Mouse (Mus musculus): ENCODE measurements around the gene Lingo4. TPM values are rescaled to one million over a fixed set of nuclear protein-coding genes. Genes with fewer than 3 reads are reported as not detected.

Gene Lingo4
- polyA plus RNA-seq, 1 experiment: 0.28 TPM

Other genes with a start within 250 kb of the Lingo4 start
- gene Gm10696, start 220.3 kb upstream of the Lingo4 start, polyA plus RNA-seq (2012; ENCODE audit: insufficient read depth, insufficient read length, missing spikeins): not detected in 2 replicates
- gene Gm5286, start 201.8 kb upstream of the Lingo4 start, polyA plus RNA-seq (2012; ENCODE audit: insufficient read depth, insufficient read length, missing spikeins): not detected in 2 replicates
- gene Gm4778, start 134.5 kb upstream of the Lingo4 start, polyA plus RNA-seq (2012; ENCODE audit: insufficient read depth, insufficient read length, missing spikeins): not detected in 2 replicates
- gene Them4, start 88.4 kb upstream of the Lingo4 start, polyA plus RNA-seq (2012; ENCODE audit: insufficient read depth, insufficient read length, missing spikeins): 20.7 and 24.0 TPM in 2 replicates
- not detected in 2 replicates for gene Them5, start 56.4 kb upstream of the Lingo4 start, polyA plus RNA-seq (2012; ENCODE audit: insufficient read depth, insufficient read length, missing spikeins)
- gene C2cd4d, start 36.1 kb upstream of the Lingo4 start, polyA plus RNA-seq (2012; ENCODE audit: insufficient read depth, insufficient read length, missing spikeins): 0.88 TPM in 1 of 2 replicates, not detected in the other
- 40.2 and 47.9 TPM in 2 replicates for gene Rorc, start 25.7 kb upstream of the Lingo4 start, polyA plus RNA-seq (2012; ENCODE audit: insufficient read depth, insufficient read length, missing spikeins)
- 24.3 and 29.6 TPM in 2 replicates for gene Tdrkh, start 14.8 kb downstream of the Lingo4 start, polyA plus RNA-seq (2012; ENCODE audit: insufficient read depth, insufficient read length, missing spikeins)
- 86.4 and 105 TPM in 2 replicates for gene Mrpl9, start 44.8 kb downstream of the Lingo4 start, polyA plus RNA-seq (2012; ENCODE audit: insufficient read depth, insufficient read length, missing spikeins)
- not detected in 2 replicates for gene Oaz3, start 45.4 kb downstream of the Lingo4 start, polyA plus RNA-seq (2012; ENCODE audit: insufficient read depth, insufficient read length, missing spikeins)
- not detected in 2 replicates for gene Celf3, start 79.8 kb downstream of the Lingo4 start, polyA plus RNA-seq (2012; ENCODE audit: insufficient read depth, insufficient read length, missing spikeins)
- not detected in 2 replicates for gene Riiad1, start 81.8 kb downstream of the Lingo4 start, polyA plus RNA-seq (2012; ENCODE audit: insufficient read depth, insufficient read length, missing spikeins)
- 12.9 and 23.1 TPM in 2 replicates for gene Snx27, start 184.2 kb downstream of the Lingo4 start, polyA plus RNA-seq (2012; ENCODE audit: insufficient read depth, insufficient read length, missing spikeins)
- gene Gm10972, start 244.6 kb downstream of the Lingo4 start, polyA plus RNA-seq (2012; ENCODE audit: insufficient read depth, insufficient read length, missing spikeins): not detected in 2 replicates

All from brown adipose tissue, adult 24 weeks (tissue).